Mouse (Mus musculus) forebrain, embryonic 13.5 days (tissue): Measurements from ENCODE around the gene Negr1. TPM values are rescaled to one million over a fixed set of nuclear protein-coding genes. Genes with fewer than 3 reads are reported as not detected.

Source experiments
- ATAC-seq: fragments of 200-750 bp; cut with Nextera tagmentation; 2 replicates; pipeline ENCODE4 v1.8.0; 2017
- H3K27ac ChIP-seq: fragments of 300-500 bp; sonication (generic); 2 replicates; pipeline ENCODE4 v1.5.1; 2015; ENCODE audit warnings: inconsistent platforms, mild to moderate bottlenecking, moderate library complexity
- H3K27me3 ChIP-seq: fragments of 300-500 bp; sonication (generic); 2 replicates; pipeline ENCODE4 v1.6.1; 2015; ENCODE audit warnings: mild to moderate bottlenecking, inconsistent platforms
- H3K36me3 ChIP-seq: fragments of 300-500 bp; sonication (generic); 2 replicates; pipeline ENCODE4 v1.6.1; 2015; ENCODE audit warnings: mild to moderate bottlenecking, inconsistent platforms; ENCODE audit not compliant: poor library complexity, severe bottlenecking
- H3K4me1 ChIP-seq: fragments of 300-500 bp; sonication (generic); 2 replicates; pipeline ENCODE4 v1.6.1; 2015; ENCODE audit warnings: inconsistent platforms
- H3K4me2 ChIP-seq: fragments of 300-500 bp; sonication (generic); 2 replicates; pipeline ENCODE4 v1.6.1; 2015; ENCODE audit warnings: inconsistent platforms, mild to moderate bottlenecking, moderate library complexity
- H3K4me3 ChIP-seq: fragments of 300-500 bp; sonication (generic); 2 replicates; pipeline ENCODE4 v1.5.1; 2015; ENCODE audit warnings: mild to moderate bottlenecking, inconsistent platforms
- H3K9ac ChIP-seq: fragments of 300-500 bp; sonication (generic); 2 replicates; pipeline ENCODE4 v1.6.1; 2015; ENCODE audit warnings: mild to moderate bottlenecking, inconsistent platforms
- H3K9me3 ChIP-seq: fragments of 300-500 bp; sonication (generic); replicated peaks from 2 replicates; pipeline ENCODE4 v1.6.1; 2016; ENCODE audit warnings: inconsistent platforms
- WGBS: fragments of 180-500 bp; shearing (Covaris S2); methylation state at CpG from one replicate; pipeline ENCODE4 v1.1.7; 2015; 5-methylcytosine and 5-hydroxymethylcytosine counted together
- polyA plus RNA-seq: library from polyadenylated mRNA; unstranded; fragments of >200 nt; fragmentation: Nextera tagmentation; extraction: Ambion mirVana; gene quantifications from 2 replicates; pipeline ENCODE4 v1.2.1, GENCODE M21; 2015

Gene Negr1
- 22.5 and 26.6 TPM in 2 replicates for polyA plus RNA-seq

DNA sequence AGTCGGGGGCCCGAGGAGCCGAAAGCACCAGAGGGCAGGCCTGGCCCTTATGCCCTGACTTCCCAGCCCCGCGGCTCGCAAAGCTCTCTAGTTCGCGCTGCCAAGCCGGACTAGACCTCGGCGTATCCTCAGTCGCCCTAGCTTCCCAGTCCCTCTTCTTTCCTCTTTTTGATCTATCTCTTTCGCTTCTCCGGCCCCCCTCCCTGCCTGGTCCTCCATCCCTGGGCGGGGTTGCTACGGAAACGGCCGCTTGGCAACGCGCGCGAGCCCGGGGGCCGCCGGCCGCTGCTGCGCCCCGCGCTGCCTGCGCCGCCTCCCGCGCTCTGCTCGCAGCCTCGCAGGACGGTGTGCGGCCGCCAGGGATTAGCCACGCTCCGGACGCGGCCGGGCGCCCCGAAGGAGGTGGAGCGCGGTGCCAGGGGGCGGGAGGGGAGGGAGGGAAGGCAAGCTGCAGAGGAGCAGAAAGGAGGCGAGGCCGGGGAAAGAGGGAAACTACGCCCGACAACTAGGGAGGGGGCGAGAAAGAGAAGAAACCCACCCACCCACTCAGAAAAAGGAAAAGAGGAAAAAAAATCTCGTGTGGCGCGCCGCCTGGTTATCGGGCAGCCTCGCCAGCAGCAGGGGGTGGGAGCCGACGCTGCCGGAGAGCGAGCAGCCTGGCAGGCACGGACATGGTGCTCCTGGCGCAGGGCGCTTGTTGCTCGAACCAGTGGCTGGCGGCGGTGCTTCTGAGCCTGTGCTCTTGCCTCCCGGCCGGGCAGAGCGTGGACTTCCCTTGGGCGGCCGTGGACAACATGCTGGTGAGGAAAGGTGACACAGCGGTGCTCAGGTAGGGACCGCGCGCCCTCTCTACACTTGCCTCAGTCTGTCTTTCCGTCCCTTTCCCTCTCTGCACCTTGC, at the start of gene Negr1:
TSS of gene Negr1 (plus strand) at position 271 of the 900 bp plus-strand sequence.
- no peaks in the 10 kb centered on the region for H3K36me3 ChIP-seq
- ATAC-seq: peak; percentile 83
- H3K4me3 ChIP-seq: peak within 1 kb of the TSS; percentile 72
- H3K9ac ChIP-seq: peak within 1 kb of the TSS; percentile 81
- peaks cover 32% of the 10 kb centered on the region for H3K4me1 ChIP-seq
- H3K27me3 ChIP-seq: no peaks in the 10 kb centered on the region
- under 1% methylated on average over 75 of the region's 79 CpGs for WGBS
- H3K4me2 ChIP-seq: peak within 1 kb of the TSS; percentile 90
- H3K9me3 ChIP-seq: no peaks in the 10 kb centered on the region
- H3K27ac ChIP-seq: peak within 1 kb of the TSS; percentile 97

DNA sequence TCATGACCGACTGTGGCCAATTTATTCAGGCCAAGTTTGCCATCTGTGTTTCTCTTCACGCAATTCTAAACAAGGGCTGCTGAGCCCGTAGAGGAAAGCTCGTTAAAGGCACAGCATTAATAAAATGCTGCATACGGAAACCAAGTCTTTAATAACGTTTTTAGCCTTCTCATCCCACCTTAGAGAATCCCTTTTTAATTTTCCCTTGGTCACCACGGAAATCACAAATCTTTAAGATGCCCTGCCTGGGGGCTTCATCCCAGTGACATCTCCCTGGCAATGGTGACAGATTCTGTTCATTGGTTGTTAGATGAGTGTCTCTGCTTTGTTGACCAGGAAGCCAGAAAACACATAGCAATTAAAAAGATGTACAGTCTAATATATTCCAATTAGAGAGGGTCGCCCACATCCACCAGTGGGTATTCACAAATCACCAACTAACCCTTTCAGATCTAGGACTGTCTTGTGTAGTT, 35.1 kb upstream of the Negr1 start:
- no peaks in the 10 kb centered on the region for H3K27me3 ChIP-seq
- no peaks in the 10 kb centered on the region for H3K36me3 ChIP-seq
- peak; percentile 86 for ATAC-seq
- H3K4me1 ChIP-seq: 0 out of 2 replicates have a peak, but pooled peaks cover 4% of the 10 kb centered on the region
- H3K9ac ChIP-seq: no peak overlapping the region
- no peaks in the 10 kb centered on the region for H3K9me3 ChIP-seq
- 22% methylated on average over 8 of the region's 8 CpGs for WGBS
- H3K4me2 ChIP-seq: no peak overlapping the region
- no peak overlapping the region for H3K4me3 ChIP-seq
- H3K27ac ChIP-seq: peak overlapping the region; percentile 62

DNA sequence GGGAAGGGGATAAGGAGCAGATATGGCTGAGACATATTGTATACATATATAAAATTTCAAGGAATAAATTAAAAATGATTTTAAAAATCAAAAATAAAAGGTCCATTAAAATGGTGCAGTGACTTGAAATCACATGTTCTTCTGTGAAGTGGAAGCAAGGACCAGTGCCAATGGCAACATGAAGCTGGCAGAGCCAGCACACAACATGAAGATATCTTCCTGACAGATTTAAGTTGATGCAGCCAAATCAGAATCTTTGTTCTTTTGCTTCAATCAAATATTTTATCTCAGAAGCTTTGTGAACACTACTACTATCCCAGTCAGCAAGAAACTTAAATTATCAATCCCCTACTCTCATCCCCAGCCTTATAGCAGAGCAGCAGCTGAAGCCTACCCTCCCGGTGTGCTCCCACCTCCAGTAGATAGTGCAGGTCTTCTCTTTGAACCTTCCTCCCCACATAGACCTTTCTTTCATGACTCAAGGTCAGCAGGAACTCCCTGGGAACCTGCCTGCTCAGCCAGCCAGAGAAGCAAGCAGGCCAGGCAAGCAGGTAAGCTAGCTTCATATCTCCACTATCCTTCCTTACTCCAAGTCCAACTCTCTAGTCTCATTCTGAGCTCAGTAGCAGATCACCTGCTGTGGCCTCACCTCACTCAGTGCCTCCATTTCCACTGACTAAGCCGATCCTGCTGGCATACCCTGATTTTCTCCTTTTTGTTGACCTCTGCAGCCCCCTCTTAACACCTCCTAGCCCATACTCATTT, 34.2 kb upstream of the Negr1 start:
- Histone ChIP-seq H3K4me1 (0 out of 2 replicates have a peak, but pooled peaks cover 4% of the 10 kb centered on the region), H3K36me3 (no peaks in the 10 kb centered on the region), H3K4me2 (no peak overlapping the region), H3K9me3 (no peaks in the 10 kb centered on the region), H3K9ac (no peak overlapping the region), H3K4me3 (no peak overlapping the region), H3K27ac (no peak overlapping the region), H3K27me3 (no peaks in the 10 kb centered on the region)
- peak; percentile 74 for ATAC-seq
- 82% methylated on average over 2 of the region's 2 CpGs for WGBS

DNA sequence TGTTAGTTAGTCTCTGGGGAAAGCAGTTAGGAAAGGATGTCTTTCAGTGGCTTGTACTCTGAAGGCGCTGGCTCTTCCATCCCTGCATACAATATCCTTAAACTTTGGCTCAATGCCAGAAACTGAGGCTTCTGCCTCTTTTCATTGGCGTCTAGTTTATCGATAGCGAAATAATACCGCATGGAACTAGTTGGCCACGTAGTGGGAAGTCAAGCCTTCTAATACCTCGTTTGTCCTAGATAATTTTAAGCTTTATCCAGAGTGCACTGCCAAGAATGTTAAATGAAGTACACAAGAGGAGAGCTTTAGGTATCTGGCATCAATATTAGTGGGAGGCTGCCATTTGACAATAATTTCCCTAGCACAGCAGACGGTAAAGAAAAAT, 2.2 kb upstream of the Negr1 start:
- Histone ChIP-seq H3K4me1 (peaks cover 25% of the 10 kb centered on the region), H3K9ac (peak overlapping the region; percentile 48), H3K4me3 (peak overlapping the region; percentile 72), H3K4me2 (peak overlapping the region; percentile 90), H3K9me3 (no peaks in the 10 kb centered on the region), H3K36me3 (no peaks in the 10 kb centered on the region), H3K27ac (peak overlapping the region; percentile 53), H3K27me3 (no peaks in the 10 kb centered on the region)
- no peak for ATAC-seq
- WGBS: 3% methylated on average over 8 of the region's 8 CpGs

DNA sequence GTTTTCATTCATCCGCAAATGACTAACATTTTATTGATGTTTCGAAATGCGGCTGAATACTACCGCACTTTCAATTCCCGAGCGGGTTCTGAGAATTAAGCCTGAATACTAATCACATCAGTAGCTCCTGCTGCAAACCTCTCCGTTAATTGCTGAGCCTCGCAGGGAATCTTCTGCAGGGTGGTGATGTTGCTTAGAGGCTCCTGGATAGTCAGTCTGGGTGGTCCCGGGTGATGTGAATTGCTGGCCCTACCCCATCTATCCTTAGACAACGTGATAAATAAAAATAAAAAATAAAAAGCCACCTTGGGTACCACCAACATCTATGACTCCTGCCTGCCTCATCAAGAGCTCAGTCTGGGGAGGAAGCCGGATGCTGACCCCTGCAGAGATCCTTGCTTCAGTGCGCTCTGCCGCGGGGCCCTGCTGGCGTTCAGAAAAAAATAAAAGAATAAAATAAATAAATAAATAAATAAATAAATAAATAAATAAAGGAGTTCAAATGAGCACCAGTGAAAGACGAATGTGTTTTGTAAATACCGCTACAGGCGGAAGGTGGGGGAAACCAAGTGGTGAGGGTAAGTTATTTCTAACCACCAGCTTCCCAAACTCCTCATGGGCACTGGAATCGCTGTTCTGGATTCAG, 1.6 kb upstream of the Negr1 start:
- Histone ChIP-seq H3K4me3 (peak overlapping the region; percentile 72), H3K36me3 (no peaks in the 10 kb centered on the region), H3K27ac (peak overlapping the region; percentile 97), H3K27me3 (no peaks in the 10 kb centered on the region), H3K9ac (peak overlapping the region; percentile 69), H3K4me2 (peak overlapping the region; percentile 90), H3K9me3 (no peaks in the 10 kb centered on the region), H3K4me1 (peaks cover 28% of the 10 kb centered on the region)
- under 1% methylated on average over 19 of the region's 19 CpGs for WGBS
- peak; percentile 6 for ATAC-seq

DNA sequence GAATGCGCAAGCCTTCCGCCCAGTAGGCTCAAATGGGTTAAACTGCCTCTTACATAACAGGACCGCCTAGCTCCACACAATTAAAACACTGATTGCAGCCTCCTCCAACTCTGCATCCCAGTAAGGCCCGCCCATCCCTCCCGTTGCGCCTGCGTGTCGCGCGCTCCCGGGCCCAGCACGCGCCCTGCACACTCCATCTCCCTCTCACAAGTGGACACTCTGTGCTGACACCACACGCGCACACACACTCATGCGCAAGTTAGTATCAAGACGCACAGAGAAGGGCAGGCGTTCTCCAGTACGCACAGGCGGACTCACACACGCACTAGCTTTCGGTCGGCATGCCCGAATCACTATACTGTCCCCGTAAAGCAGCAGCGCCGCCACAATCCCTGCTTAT, 828 bp upstream of the Negr1 start:
- Histone ChIP-seq H3K36me3 (no peaks in the 10 kb centered on the region), H3K27ac (peak overlapping the region; percentile 97), H3K9me3 (no peaks in the 10 kb centered on the region), H3K4me2 (peak overlapping the region; percentile 90), H3K27me3 (no peaks in the 10 kb centered on the region), H3K9ac (peak overlapping the region; percentile 69), H3K4me1 (peaks cover 30% of the 10 kb centered on the region), H3K4me3 (peak overlapping the region; percentile 72)
- under 1% methylated on average over 27 of the region's 27 CpGs for WGBS
- ATAC-seq: peak; percentile 90

DNA sequence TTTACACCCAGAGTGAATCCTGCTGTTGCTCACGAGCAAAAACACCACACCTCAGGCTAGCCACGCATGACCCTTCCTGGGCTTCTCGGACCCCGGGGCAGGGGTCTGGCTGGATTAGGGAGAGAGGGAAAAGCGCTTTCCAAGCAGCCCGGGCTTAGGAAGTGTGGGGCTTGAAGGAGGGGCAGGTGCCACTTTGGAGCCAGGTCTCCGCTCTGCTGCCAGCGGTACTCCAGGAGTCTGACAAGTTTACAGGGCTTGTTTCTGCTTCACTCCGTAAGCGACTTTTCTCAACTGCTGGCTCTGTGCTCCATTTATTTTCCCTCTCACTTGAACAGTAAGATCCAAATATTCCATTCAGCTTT, 811 bp downstream of the Negr1 start:
- Histone ChIP-seq H3K27me3 (no peaks in the 10 kb centered on the region), H3K36me3 (no peaks in the 10 kb centered on the region), H3K27ac (peak overlapping the region; percentile 97), H3K4me1 (peaks cover 34% of the 10 kb centered on the region), H3K9me3 (no peaks in the 10 kb centered on the region), H3K4me2 (peak overlapping the region; percentile 90), H3K9ac (peak overlapping the region; percentile 81), H3K4me3 (peak overlapping the region; percentile 72)
- no peak for ATAC-seq
- WGBS: under 1% methylated on average over 10 of the region's 10 CpGs

DNA sequence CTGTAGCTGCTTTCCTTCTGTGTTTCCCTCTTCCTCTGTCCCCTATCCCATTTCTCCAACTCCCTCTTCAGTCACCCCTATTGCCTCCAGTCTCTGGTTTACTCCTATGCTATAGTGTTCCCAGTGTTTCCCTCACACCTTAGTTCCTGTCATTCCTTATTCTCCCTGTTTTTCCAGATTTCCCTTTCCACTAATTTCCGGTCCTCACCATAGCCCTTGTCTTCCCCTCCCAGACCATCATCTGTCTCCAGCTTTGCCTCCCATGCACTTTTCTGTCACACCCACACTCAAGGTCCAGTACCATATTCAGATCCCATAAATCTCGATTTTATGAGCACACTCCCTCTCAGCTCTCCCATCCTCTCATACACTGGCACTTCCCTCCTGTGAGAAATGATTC, 1.2 kb downstream of the Negr1 start:
- no peak for ATAC-seq
- no peaks in the 10 kb centered on the region for H3K9me3 ChIP-seq
- H3K9ac ChIP-seq: peak overlapping the region; percentile 81
- H3K4me2 ChIP-seq: peak overlapping the region; percentile 90
- no peaks in the 10 kb centered on the region for H3K27me3 ChIP-seq
- no peaks in the 10 kb centered on the region for H3K36me3 ChIP-seq
- peaks cover 34% of the 10 kb centered on the region for H3K4me1 ChIP-seq
- H3K27ac ChIP-seq: 0 out of 2 replicates have a peak overlapping the region, but pooled peaks have one; percentile 97
- H3K4me3 ChIP-seq: peak overlapping the region; percentile 72
- WGBS: 32% methylated on average over 2 of the region's 2 CpGs

DNA sequence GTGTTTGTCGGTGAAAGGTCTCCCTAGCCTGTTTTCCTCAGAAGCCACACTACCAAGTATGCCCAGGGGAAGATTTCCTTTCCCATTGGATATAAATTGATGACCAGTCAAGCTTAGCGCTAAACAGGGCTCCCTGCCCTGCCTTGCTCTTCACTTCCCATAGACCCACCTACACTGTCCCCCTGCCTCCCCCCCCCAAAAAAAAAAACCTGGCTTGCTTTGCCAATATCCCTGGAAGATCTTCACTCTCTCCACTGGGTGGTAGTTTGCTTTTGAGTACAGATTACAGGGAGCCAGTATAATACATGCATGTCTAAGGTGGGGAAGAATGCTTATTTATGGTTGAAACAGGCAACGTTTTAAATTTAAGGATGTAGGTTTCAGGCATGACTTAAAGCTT, 1.8 kb downstream of the Negr1 start:
- H3K27me3 ChIP-seq: no peaks in the 10 kb centered on the region
- no peaks in the 10 kb centered on the region for H3K36me3 ChIP-seq
- peak overlapping the region; percentile 72 for H3K4me3 ChIP-seq
- WGBS: 8% methylated on average over 3 of the region's 3 CpGs
- no peaks in the 10 kb centered on the region for H3K9me3 ChIP-seq
- H3K4me1 ChIP-seq: peaks cover 34% of the 10 kb centered on the region
- no peak for ATAC-seq
- H3K9ac ChIP-seq: peak overlapping the region; percentile 81
- peak overlapping the region; percentile 90 for H3K4me2 ChIP-seq
- no peak overlapping the region for H3K27ac ChIP-seq

DNA sequence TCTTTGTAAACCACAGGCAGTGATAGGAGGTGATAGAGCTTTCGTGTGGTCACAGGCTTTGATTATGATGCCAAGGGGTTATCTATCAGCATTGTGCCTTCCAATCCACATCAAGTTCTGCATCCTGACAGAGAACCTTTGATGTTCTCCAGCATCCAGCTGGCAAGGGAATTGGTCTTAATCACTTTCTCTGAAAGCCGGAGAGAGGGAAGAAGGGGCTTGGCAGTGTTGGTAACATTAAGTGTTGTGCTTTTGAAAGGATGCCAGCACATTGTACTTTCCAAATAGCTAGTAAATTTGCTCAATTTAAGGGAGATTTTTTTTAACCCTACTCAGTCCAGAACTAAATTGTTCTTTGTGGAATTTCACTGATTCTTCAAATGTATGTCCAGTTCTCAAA, 11.9 kb downstream of the Negr1 start:
- no peak for ATAC-seq
- Histone ChIP-seq H3K4me2 (no peak overlapping the region), H3K4me1 (peaks cover 6% of the 10 kb centered on the region), H3K27ac (no peak overlapping the region), H3K9ac (no peak overlapping the region), H3K9me3 (no peaks in the 10 kb centered on the region), H3K4me3 (no peak overlapping the region), H3K36me3 (no peaks in the 10 kb centered on the region), H3K27me3 (no peaks in the 10 kb centered on the region)
- 23% methylated on average over 2 of the region's 2 CpGs for WGBS

DNA sequence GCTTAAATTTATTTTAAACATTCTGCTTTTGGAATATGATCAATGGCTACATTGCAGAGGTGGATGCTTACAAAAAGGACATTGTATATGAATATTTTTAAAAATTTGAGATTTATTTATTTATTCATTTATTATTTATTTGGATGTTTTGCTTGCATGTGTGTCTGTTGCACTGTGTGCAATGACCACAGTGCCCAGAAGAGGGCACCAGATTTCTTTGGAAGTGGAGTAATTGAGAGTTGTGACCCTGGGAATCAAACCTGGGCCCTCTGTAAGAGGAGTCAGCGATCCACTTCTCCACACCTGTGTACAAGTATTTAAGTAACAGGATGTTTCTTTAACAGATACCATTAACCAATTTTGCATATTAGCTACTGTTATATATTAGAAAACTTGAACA, 14.7 kb downstream of the Negr1 start:
- no peaks in the 10 kb centered on the region for H3K27me3 ChIP-seq
- H3K9me3 ChIP-seq: no peaks in the 10 kb centered on the region
- H3K36me3 ChIP-seq: no peaks in the 10 kb centered on the region
- H3K9ac ChIP-seq: no peak overlapping the region
- ATAC-seq: no peak
- H3K4me2 ChIP-seq: no peak overlapping the region
- H3K4me3 ChIP-seq: no peak overlapping the region
- peaks cover 4% of the 10 kb centered on the region for H3K4me1 ChIP-seq
- H3K27ac ChIP-seq: no peak overlapping the region
- WGBS: 93% methylated on average over 1 of the region's 1 CpGs

DNA sequence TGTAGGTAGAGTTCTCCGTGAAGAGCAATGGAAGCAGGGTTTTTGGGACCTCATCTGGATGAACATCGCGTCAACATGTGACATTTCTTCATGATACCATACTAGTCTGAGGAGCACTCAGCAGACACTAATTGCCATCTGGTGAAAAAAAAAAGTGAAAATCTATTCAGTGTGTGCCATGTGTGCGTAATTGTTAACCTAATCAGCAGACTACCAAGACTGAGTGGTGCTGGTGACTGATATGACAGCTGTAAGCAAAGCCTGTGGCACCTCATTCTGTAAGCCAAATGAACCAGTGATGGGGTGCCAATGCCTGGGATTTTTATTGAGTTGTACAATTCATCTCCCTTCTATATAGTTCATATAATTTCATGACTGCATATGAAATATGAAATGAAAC, 29.0 kb downstream of the Negr1 start:
- ATAC-seq: peak; percentile 87
- WGBS: 72% methylated on average over 4 of the region's 4 CpGs

More for the DNA sequence above, 29.0 kb downstream of the Negr1 start:
- H3K27me3 ChIP-seq: no peaks in the 10 kb centered on the region
- H3K9ac ChIP-seq: no peak overlapping the region
- H3K4me3 ChIP-seq: no peak overlapping the region
- H3K27ac ChIP-seq: no peak overlapping the region
- no peak overlapping the region for H3K4me2 ChIP-seq
- no peaks in the 10 kb centered on the region for H3K36me3 ChIP-seq
- H3K9me3 ChIP-seq: no peaks in the 10 kb centered on the region
- peaks cover 6% of the 10 kb centered on the region for H3K4me1 ChIP-seq
